Mouse (Mus musculus): ENCODE data around the gene Grm7. TPM values are rescaled to one million over a fixed set of nuclear protein-coding genes. Genes with fewer than 3 reads are reported as not detected.

Gene Grm7
- total and polyA plus RNA-seq, 2 experiments from 2014 or later, result 28.5 to 51.9 TPM

- WGBS, result 93% methylated on average over 4 of the region's 4 CpGs
- Histone ChIP-seq H3K36me3 (ENCODE audit: insufficient read depth, low read length) (no peaks in the 10 kb centered on the region), H3K27ac (ENCODE audit: low read depth, low read length) (no peak overlapping the region), H3K4me3 (ENCODE audit: low read depth, low read length) (no peak overlapping the region), H3K9ac (replicated peaks; ENCODE audit: low read length, poor library complexity, severe bottlenecking) (no peak overlapping the region), H3K4me2 (ENCODE audit: low read depth, low read length, poor library complexity, severe bottlenecking) (no peak overlapping the region), H3K4me1 (ENCODE audit: insufficient read depth, low read length) (no peaks in the 10 kb centered on the region), H3K9me3 (ENCODE audit: low read length) (no peaks in the 10 kb centered on the region), H3K27me3 (ENCODE audit: insufficient read depth, low read length) (no peaks in the 10 kb centered on the region)
- no peak for TF ChIP-seq CTCF (IDR thresholded peaks at IDR 0.05)
- ATAC-seq (ENCODE audit: low FRiP score) (no peak), DNase-seq (ENCODE audit: low spot score) (no peak)
These were observed 956.7 kb downstream of the Grm7 start for GRCm38 (mm10) chr6:111601892-111602654.

- Histone ChIP-seq H3K9me3 (ENCODE audit: low read length) (no peaks in the 10 kb centered on the region), H3K9ac (replicated peaks; ENCODE audit: low read length, poor library complexity, severe bottlenecking) (no peak overlapping the region), H3K27ac (ENCODE audit: low read depth, low read length) (no peak overlapping the region), H3K4me1 (ENCODE audit: insufficient read depth, low read length) (no peaks in the 10 kb centered on the region), H3K27me3 (ENCODE audit: insufficient read depth, low read length) (no peaks in the 10 kb centered on the region), H3K36me3 (ENCODE audit: insufficient read depth, low read length) (no peaks in the 10 kb centered on the region), H3K4me2 (ENCODE audit: low read depth, low read length, poor library complexity, severe bottlenecking) (no peak overlapping the region), H3K4me3 (ENCODE audit: low read depth, low read length) (no peak overlapping the region)
- TF ChIP-seq CTCF (IDR thresholded peaks at IDR 0.05), result no peak
- DNase-seq (ENCODE audit: low spot score) (no peak), ATAC-seq (ENCODE audit: low FRiP score) (no peak)
- WGBS, result 90% methylated on average over 3 of the region's 3 CpGs
These were observed 965.0 kb downstream of the Grm7 start for GRCm38 (mm10) chr6:111610396-111610795.

GRCm38 (mm10) chr6:111613834-111614233, 968.5 kb downstream of the Grm7 start:
- no peak for TF ChIP-seq CTCF (IDR thresholded peaks at IDR 0.05)
- H3K4me3 ChIP-seq (ENCODE audit: low read depth, low read length), result no peak overlapping the region
- no peak overlapping the region for H3K4me2 ChIP-seq (ENCODE audit: low read depth, low read length, poor library complexity, severe bottlenecking)
- ATAC-seq (ENCODE audit: low FRiP score), result no peak
- H3K27ac ChIP-seq (ENCODE audit: low read depth, low read length), result no peak overlapping the region
- no peak for DNase-seq (ENCODE audit: low spot score)
- H3K9me3 ChIP-seq (ENCODE audit: low read length), result no peaks in the 10 kb centered on the region
- no peaks in the 10 kb centered on the region for H3K36me3 ChIP-seq (ENCODE audit: insufficient read depth, low read length)
- no peak overlapping the region for H3K9ac ChIP-seq (replicated peaks; ENCODE audit: low read length, poor library complexity, severe bottlenecking)
- H3K27me3 ChIP-seq (ENCODE audit: insufficient read depth, low read length), result no peaks in the 10 kb centered on the region
- H3K4me1 ChIP-seq (ENCODE audit: insufficient read depth, low read length), result no peaks in the 10 kb centered on the region
